Mouse (Mus musculus): ENCODE measurements at regions not wholly inside any gene's neighbourhood (a gene's known extent, or its start where the extent isn't known, plus 50 kb on each side); places are given as distances from the start of the nearest gene placed in this dataset.
A peak's percentile ranks its signal among the peaks of the same experiment; 100 is the strongest.
"Not testable (repeated sequence)": the region's sequence is repeated elsewhere in the genome, so short reads cannot be mapped to it uniquely, and the experiment has no call there.

DNA sequence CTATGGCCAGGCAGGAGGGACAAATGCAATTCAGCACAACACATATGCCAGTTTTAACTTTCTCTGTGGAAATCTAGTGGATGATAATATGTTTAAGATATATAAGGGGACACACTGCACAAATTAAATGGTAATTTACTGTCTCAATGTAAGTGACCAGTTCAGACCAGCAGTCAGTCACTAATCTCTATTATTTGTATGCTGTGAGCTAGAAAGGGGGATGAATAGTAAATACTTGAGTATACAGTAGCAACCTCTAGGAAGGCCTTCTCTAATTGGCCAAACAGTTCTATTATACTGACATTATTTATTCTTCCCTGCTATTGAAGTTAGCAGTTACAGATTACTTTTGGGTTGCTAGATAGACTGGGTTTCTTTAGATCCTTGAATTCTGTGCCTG, 391.2 kb downstream of the Fign start:
- H3K4me1 ChIP-seq (ENCODE audit: control insufficient read depth, insufficient read depth, low read length) = peaks cover 5% of the 10 kb centered on the region
- no peaks in the 10 kb centered on the region for H3K36me3 ChIP-seq (ENCODE audit: control insufficient read depth, insufficient read depth, low read length)
- ATAC-seq (ENCODE audit: low read depth) = no peak
- H3K4me3 ChIP-seq (ENCODE audit: low read depth, low read length) = no peak overlapping the region
- no peaks in the 10 kb centered on the region for H3K27me3 ChIP-seq (ENCODE audit: control insufficient read depth, insufficient read depth, low read length)
- H3K27ac ChIP-seq (ENCODE audit: low read depth, low read length) = no peak overlapping the region
- H3K9ac ChIP-seq (replicated peaks; ENCODE audit: low read depth, low read length) = no peak overlapping the region
- H3K9me3 ChIP-seq (ENCODE audit: control insufficient read depth, low read length) = no peaks in the 10 kb centered on the region
- no peak overlapping the region for H3K4me2 ChIP-seq (ENCODE audit: low read depth, low read length)

DNA sequence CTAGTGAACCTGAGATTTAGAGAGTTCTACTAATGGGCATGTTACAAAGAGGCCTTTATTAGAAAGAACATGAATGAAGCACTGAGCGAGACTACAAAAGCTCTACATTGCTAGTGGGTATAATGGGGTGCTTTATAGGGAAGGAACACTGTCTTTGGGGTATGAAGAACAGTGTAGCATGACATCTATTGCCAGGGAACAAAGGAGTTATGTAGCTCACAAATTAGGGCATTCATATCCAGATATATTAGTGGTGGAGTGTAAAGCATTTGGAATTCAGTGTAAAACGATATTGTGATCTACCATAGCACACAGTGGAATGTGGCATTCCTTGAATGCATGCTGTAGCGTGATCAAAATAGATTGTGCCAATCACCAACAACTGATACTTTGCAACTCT, 391.7 kb downstream of the Fign start:
- Histone ChIP-seq H3K27me3 (ENCODE audit: control insufficient read depth, insufficient read depth, low read length) (no peaks in the 10 kb centered on the region), H3K9me3 (ENCODE audit: control insufficient read depth, low read length) (no peaks in the 10 kb centered on the region)
- 36% methylated on average over 3 of the region's 3 CpGs for WGBS

DNA sequence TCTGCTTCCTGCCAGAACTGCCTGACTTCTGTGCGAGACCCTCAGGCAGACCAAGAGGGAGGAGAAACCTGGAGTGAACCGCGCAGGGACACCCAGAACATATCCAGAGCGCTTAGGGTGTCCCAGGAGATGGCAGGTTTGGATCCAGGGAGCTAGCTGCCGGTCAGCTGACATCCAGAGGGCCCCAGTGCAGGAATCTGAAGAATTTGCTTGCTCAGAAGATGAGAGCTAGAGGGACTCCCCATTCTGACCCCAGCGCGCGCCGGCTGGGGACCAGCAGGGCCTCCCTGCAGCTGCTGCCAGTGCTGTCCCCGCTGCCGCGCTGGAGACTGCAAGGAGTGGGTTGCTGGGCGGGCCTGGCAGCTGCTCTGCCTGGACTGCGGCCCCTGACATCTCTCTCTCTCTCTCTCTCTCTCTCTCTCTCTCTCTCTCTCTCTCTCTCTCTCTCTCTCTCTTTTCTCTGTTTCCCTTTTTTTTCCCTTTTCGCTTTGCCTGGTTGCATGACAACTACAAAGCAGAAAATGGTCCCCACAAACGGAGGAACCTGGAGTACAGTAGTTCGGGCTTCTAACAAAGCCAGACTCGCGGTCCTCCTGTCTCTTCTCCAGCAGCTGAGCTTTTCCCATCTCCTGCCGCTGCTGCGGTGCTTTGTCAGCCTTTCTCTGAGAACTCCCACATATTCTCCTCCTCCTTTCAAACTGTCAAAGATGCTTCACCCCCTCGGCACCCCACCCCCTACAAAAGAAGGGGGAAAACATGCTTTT, 395.3 kb downstream of the Fign start:
- H3K9ac ChIP-seq (replicated peaks; ENCODE audit: low read depth, low read length) = peak overlapping the region; percentile 39
- ATAC-seq (ENCODE audit: low read depth) = peak; percentile 92
- H3K27me3 ChIP-seq (ENCODE audit: control insufficient read depth, insufficient read depth, low read length) = no peaks in the 10 kb centered on the region
- peak overlapping the region; percentile 56 for H3K4me2 ChIP-seq (ENCODE audit: low read depth, low read length)
- H3K4me1 ChIP-seq (ENCODE audit: control insufficient read depth, insufficient read depth, low read length) = peaks cover 5% of the 10 kb centered on the region
- peak overlapping the region; percentile 55 for H3K27ac ChIP-seq (ENCODE audit: low read depth, low read length)
- H3K36me3 ChIP-seq (ENCODE audit: control insufficient read depth, insufficient read depth, low read length) = no peaks in the 10 kb centered on the region
- 1% methylated on average over 22 of the region's 22 CpGs for WGBS
- no peaks in the 10 kb centered on the region for H3K9me3 ChIP-seq (ENCODE audit: control insufficient read depth, low read length)
- peak overlapping the region; percentile 21 for H3K4me3 ChIP-seq (ENCODE audit: low read depth, low read length)

More for the DNA sequence above, 391.7 kb downstream of the Fign start:
- Histone ChIP-seq H3K9ac (replicated peaks; ENCODE audit: low read depth, low read length) (no peak overlapping the region), H3K36me3 (ENCODE audit: control insufficient read depth, insufficient read depth, low read length) (no peaks in the 10 kb centered on the region), H3K4me2 (ENCODE audit: low read depth, low read length) (no peak overlapping the region), H3K4me3 (ENCODE audit: low read depth, low read length) (no peak overlapping the region), H3K27ac (ENCODE audit: low read depth, low read length) (no peak overlapping the region), H3K4me1 (ENCODE audit: control insufficient read depth, insufficient read depth, low read length) (peaks cover 5% of the 10 kb centered on the region)
- ATAC-seq (ENCODE audit: low read depth) = peak; percentile 18; the same call in 1 of the 2 replicates

DNA sequence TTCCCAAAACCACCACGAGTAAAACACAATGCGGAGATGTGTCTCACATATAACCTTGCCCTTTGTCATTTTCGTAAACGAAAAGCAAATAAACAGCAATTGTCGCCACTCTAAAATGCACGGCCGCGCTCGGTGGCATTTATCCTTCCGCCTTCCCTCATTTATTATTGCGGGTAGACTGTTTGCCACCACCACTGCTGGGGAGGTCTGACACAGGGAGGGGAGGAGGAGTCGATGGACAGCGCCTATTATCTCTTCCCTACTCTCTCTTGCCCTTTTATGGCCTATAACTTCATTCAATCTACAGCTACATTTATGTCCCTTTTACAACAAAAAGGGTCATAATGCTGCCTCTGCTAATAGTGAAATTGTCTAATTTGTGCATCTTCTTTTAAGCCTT, 396.0 kb downstream of the Fign start:
- no peaks in the 10 kb centered on the region for H3K27me3 ChIP-seq (ENCODE audit: control insufficient read depth, insufficient read depth, low read length)
- no peak overlapping the region for H3K27ac ChIP-seq (ENCODE audit: low read depth, low read length)
- H3K9ac ChIP-seq (replicated peaks; ENCODE audit: low read depth, low read length) = no peak overlapping the region
- peak overlapping the region; percentile 21 for H3K4me3 ChIP-seq (ENCODE audit: low read depth, low read length)
- H3K9me3 ChIP-seq (ENCODE audit: control insufficient read depth, low read length) = no peaks in the 10 kb centered on the region
- WGBS = 13% methylated on average over 13 of the region's 13 CpGs
- peak overlapping the region; percentile 56 for H3K4me2 ChIP-seq (ENCODE audit: low read depth, low read length)
- H3K4me1 ChIP-seq (ENCODE audit: control insufficient read depth, insufficient read depth, low read length) = peaks cover 5% of the 10 kb centered on the region
- H3K36me3 ChIP-seq (ENCODE audit: control insufficient read depth, insufficient read depth, low read length) = no peaks in the 10 kb centered on the region
- no peak for ATAC-seq (ENCODE audit: low read depth)

DNA sequence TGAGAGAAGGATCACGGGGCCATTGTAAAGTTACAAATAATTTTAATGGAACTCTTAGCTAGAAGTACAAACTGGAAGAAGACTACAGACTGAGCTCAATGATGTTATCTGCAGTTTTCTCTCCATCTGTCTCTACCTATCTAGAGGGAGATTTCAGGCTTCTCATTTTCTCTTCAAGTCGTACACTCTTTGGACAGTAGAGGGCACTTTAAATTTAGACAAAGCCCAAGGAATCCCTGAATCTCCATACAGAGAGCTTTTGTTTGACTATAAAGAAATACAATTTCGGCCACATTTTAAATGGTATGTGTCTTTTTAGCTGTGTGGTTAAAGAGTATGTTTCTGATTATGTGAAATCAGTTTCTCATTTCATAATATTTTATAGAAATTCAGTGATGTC, 397.6 kb downstream of the Fign start:
- Histone ChIP-seq H3K9ac (replicated peaks; ENCODE audit: low read depth, low read length) (no peak overlapping the region), H3K27ac (ENCODE audit: low read depth, low read length) (no peak overlapping the region), H3K27me3 (ENCODE audit: control insufficient read depth, insufficient read depth, low read length) (no peaks in the 10 kb centered on the region), H3K4me3 (ENCODE audit: low read depth, low read length) (no peak overlapping the region), H3K36me3 (ENCODE audit: control insufficient read depth, insufficient read depth, low read length) (no peaks in the 10 kb centered on the region), H3K4me2 (ENCODE audit: low read depth, low read length) (no peak overlapping the region), H3K9me3 (ENCODE audit: control insufficient read depth, low read length) (no peaks in the 10 kb centered on the region), H3K4me1 (ENCODE audit: control insufficient read depth, insufficient read depth, low read length) (peaks cover 5% of the 10 kb centered on the region)
- WGBS = 20% methylated on average over 3 of the region's 3 CpGs
- ATAC-seq (ENCODE audit: low read depth) = peak; percentile 66

DNA sequence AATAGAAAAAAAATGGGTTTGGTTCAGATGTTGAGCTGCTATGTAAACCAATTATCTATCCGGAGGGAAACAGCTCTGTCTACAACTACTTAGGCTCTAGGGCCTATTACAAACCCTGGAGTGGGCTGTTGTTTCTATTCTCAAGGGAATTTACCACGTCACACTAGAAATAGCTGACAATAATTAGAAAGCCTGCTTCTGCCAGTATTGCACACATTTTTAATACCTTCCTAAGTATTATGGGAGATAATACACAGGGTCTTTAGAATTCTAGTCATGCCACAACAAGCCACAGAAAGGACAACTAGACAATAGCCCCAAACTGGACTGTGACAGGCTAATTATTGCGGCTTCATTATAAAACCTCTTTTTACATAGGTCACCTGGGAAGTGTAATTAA, 428.1 kb downstream of the Fign start:
- ATAC-seq (ENCODE audit: low read depth) = peak; percentile 90
- WGBS = 29% methylated on average over 3 of the region's 3 CpGs
- H3K27me3 ChIP-seq (ENCODE audit: control insufficient read depth, insufficient read depth, low read length) = no peaks in the 10 kb centered on the region
- no peak overlapping the region for H3K4me3 ChIP-seq (ENCODE audit: low read depth, low read length)
- H3K9me3 ChIP-seq (ENCODE audit: control insufficient read depth, low read length) = no peaks in the 10 kb centered on the region
- H3K36me3 ChIP-seq (ENCODE audit: control insufficient read depth, insufficient read depth, low read length) = no peaks in the 10 kb centered on the region
- no peak overlapping the region for H3K27ac ChIP-seq (ENCODE audit: low read depth, low read length)
- no peak overlapping the region for H3K4me2 ChIP-seq (ENCODE audit: low read depth, low read length)
- H3K4me1 ChIP-seq (ENCODE audit: control insufficient read depth, insufficient read depth, low read length) = 0 out of 2 replicates have a peak, but pooled peaks cover 2% of the 10 kb centered on the region
- H3K9ac ChIP-seq (replicated peaks; ENCODE audit: low read depth, low read length) = no peak overlapping the region

DNA sequence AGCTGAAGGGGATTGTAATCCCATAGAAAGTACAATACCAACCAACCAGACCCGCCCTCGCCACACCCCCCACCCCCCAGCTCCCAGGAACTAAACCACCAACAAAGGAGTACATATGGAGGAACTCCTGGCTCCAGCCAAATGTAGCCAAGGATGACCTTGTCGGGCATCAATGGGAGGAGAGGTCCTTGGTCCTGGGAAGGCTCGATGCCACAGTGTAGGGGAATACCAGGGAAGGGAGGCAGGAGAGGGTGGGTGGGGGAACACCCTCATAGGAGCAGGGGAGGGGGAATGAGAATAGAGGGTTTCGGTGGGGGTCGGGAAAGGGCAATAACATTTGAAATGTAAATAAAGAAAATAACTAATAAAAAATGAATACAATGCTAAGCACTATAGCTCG, 429.1 kb downstream of the Fign start:
- H3K4me3 ChIP-seq (ENCODE audit: low read depth, low read length) = no peak overlapping the region
- WGBS = 71% methylated on average over 7 of the region's 7 CpGs
- no peaks in the 10 kb centered on the region for H3K36me3 ChIP-seq (ENCODE audit: control insufficient read depth, insufficient read depth, low read length)
- H3K27ac ChIP-seq (ENCODE audit: low read depth, low read length) = no peak overlapping the region
- H3K27me3 ChIP-seq (ENCODE audit: control insufficient read depth, insufficient read depth, low read length) = no peaks in the 10 kb centered on the region
- no peaks in the 10 kb centered on the region for H3K9me3 ChIP-seq (ENCODE audit: control insufficient read depth, low read length)
- H3K4me2 ChIP-seq (ENCODE audit: low read depth, low read length) = no peak overlapping the region
- ATAC-seq (ENCODE audit: low read depth) = no peak
- H3K9ac ChIP-seq (replicated peaks; ENCODE audit: low read depth, low read length) = no peak overlapping the region
- 0 out of 2 replicates have a peak, but pooled peaks cover 2% of the 10 kb centered on the region for H3K4me1 ChIP-seq (ENCODE audit: control insufficient read depth, insufficient read depth, low read length)

DNA sequence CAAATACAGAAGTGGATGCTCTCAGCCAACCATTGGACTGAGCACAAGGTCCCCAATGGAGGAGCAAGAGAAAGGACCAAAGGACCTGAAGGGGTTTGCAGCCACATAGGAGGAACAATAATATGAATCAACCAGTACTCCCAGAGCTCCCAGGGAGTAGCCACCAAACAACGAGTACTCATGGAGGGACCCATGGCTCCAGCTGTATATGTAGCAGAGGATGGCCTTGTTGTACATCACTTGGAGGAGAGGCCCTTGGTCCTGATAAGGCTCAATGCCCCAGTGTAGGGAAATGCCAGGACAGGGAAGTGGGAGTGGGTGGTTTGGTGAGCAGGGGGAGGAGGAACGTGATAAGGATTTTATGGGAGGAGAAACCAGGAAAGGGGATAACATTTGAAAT, 437.9 kb downstream of the Fign start:
- H3K36me3 ChIP-seq (ENCODE audit: control insufficient read depth, insufficient read depth, low read length); H3K27ac ChIP-seq (ENCODE audit: low read depth, low read length); H3K4me2 ChIP-seq (ENCODE audit: low read depth, low read length); H3K27me3 ChIP-seq (ENCODE audit: control insufficient read depth, insufficient read depth, low read length); H3K4me1 ChIP-seq (ENCODE audit: control insufficient read depth, insufficient read depth, low read length); H3K4me3 ChIP-seq (ENCODE audit: low read depth, low read length); H3K9ac ChIP-seq (replicated peaks; ENCODE audit: low read depth, low read length); ATAC-seq (ENCODE audit: low read depth); H3K9me3 ChIP-seq (ENCODE audit: control insufficient read depth, low read length): not testable (repeated sequence)
- 98% methylated on average over 2 of the region's 2 CpGs for WGBS
